Mouse (Mus musculus): ENCODE results near the gene Tox2. TPM values are rescaled to one million over a fixed set of nuclear protein-coding genes. Genes with fewer than 3 reads are reported as not detected.

Gene Tox2
- 10 to 100 TPM; 28.2 to 31.0 TPM for total RNA-seq (2021)

DNA sequence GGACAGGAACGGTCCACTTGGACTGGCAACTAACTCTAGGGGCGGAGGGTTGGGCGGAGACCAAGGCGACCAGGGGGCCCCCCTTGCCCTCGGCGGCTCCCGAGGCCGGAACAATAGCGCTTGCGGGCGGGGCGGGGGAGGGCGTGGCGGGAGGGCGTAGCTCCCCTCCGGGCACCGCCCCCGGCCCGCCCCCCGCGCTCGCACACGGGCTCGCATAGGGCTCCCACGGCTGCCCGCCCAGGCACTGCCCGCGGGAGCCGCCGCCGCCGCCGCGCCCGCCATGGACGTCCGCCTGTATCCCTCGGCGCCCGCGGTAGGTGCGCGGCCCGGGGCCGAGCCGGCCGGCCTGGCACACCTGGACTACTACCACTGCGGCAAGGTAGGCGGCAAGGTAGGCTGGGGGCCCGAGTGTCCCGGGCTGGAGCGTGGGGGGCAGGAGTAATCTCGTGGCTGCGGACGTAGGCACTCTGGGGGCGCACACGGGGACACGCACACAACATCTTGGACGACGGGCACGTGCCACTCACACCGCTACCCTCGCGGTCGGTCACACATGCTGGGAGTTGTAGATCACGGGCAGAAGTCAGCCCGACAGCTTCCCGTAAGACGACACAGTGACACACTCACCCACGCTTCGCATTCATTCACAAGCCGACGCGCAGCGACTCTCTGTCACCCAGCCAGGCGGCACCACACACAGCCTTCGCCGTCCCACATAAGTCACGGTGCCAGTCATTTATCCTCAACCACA lies at the start of gene Tox2:
Gene Tox2 (plus strand): TSS at position 242 of the 751 bp plus-strand sequence.
- peak; percentile 71 to 80 for DNase-seq (ENCODE audit: low spot score in 2 of 2)
- intact Hi-C loops (cut with DNase I), result loop anchor here (5.0 kb wide), 1 partner anchor 101 kb away; no protein-coding TSS in a partner anchor

GRCm38 (mm10) chr2:163154673-163155072 lies 48.3 kb upstream of the Tox2 start:
- no peak for DNase-seq (ENCODE audit: low spot score in 2 of 2)
- intact Hi-C loops (cut with DNase I), result loop anchor here (5.0 kb wide), 1 partner anchor 43 kb away; no protein-coding TSS in a partner anchor

GRCm38 (mm10) chr2:163158979-163159378 lies 43.9 kb upstream of the Tox2 start:
- peak; percentile 18 to 26 for DNase-seq (ENCODE audit: low spot score in 2 of 2)
- intact Hi-C loops (cut with DNase I), result loop anchor here (5.0 kb wide), 1 partner anchor 38 kb away; no protein-coding TSS in a partner anchor

- intact Hi-C loops (cut with DNase I), result no loop called here
- DNase-seq (ENCODE audit: low spot score in 2 of 2), result no peak
Measured at GRCm38 (mm10) chr2:163164461-163164990, 38.4 kb upstream of the Tox2 start.

- intact Hi-C loops (cut with DNase I), result no loop called here
- no peak for DNase-seq (ENCODE audit: low spot score in 2 of 2)
Measured at GRCm38 (mm10) chr2:163166067-163166805, 36.7 kb upstream of the Tox2 start.

- intact Hi-C loops (cut with DNase I), result no loop called here
- DNase-seq (ENCODE audit: low spot score in 2 of 2), result no peak
Measured at GRCm38 (mm10) chr2:163171891-163172290, 31.0 kb upstream of the Tox2 start.

DNA sequence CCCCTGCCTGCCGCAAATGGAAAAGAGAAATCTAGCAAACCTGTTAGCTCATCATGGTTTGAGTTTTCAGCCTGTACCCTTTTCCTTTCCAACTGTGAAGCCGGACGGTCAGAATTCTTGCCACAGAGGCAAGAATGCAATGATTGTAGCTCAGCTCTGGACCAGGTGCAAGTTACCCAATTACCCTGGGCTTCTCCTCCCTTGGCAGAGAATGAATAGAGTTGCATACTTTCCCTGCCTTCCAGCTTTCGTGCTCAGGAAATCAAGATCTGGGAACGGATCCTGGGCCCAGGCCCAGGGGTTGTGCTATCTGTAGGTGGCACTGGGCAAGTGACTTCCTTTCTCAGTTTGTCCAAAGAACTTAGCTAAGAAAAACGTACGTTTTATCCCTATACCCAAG lies 28.9 kb upstream of the Tox2 start:
- intact Hi-C loops (cut with DNase I), result no loop called here

DNA sequence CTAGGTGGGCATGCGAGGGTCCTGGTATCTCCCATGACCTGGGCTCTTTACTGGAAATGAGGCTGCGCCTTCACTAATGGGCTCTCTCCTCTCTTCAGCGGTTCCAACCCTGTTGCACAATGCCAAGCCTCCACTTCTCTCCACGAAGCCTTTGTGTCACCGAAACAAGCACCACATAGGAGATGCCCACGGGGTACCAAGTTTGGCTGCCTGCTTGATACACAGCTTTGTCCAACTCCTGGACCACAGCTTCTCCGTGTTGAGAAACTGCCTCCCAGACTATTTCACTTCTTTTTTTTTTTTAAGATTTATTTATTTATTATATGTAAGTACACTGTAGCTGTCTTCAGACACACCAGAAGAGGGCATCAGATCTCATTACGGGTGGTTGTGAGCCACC lies 27.1 kb upstream of the Tox2 start:
- intact Hi-C loops (cut with DNase I), result no loop called here
- no peak for DNase-seq (ENCODE audit: low spot score in 2 of 2)

More for the DNA sequence above, 28.9 kb upstream of the Tox2 start:
- DNase-seq (ENCODE audit: low spot score in 2 of 2), result no peak

GRCm38 (mm10) chr2:163176502-163176901 lies 26.4 kb upstream of the Tox2 start:
- DNase-seq (ENCODE audit: low spot score in 2 of 2), result no peak
- intact Hi-C loops (cut with DNase I), result no loop called here

DNA sequence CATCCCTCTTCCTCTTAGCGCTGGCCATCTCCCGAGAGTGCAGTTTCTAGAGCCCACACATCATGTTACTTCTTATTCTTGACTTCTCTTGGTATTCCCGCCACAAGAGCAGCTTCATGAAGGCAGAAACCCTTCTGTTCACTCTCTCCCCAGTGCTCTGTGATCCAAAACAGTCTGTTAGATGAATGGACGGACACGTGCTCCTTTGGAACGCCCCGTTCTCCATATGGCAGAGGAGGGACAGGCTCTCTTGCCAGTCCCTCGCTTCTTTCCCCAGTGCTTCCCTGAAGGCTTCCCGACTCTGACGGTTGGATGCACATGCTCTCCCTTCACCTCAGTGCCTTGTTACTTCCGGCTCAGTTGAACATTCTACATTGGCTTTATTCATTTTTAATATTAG lies 15.4 kb upstream of the Tox2 start:
- peak in 1 of 2 experiments; percentile 36 for DNase-seq (ENCODE audit: low spot score in 2 of 2)
- intact Hi-C loops (cut with DNase I), result no loop called here

DNA sequence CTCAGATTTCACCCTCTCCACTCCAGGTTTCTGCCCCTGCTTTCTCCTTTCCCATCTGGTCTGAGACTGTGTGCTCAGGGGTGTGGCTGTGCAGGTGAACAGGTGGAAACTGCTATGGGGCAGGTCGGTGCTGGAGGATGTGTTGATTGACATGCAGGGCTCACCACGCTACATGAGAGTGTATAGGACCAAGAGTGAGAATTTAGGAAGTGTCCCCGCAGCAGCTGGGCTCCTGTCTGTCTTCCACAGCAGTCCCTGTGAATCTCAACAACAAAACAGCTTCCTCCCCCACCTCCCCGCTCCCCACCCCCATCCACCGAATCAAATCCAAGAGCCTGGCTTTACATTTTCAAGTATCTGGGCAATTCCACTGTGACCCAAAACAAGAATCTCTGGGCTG lies 13.3 kb upstream of the Tox2 start:
- intact Hi-C loops (cut with DNase I), result no loop called here
- DNase-seq (ENCODE audit: low spot score in 2 of 2), result no peak

DNA sequence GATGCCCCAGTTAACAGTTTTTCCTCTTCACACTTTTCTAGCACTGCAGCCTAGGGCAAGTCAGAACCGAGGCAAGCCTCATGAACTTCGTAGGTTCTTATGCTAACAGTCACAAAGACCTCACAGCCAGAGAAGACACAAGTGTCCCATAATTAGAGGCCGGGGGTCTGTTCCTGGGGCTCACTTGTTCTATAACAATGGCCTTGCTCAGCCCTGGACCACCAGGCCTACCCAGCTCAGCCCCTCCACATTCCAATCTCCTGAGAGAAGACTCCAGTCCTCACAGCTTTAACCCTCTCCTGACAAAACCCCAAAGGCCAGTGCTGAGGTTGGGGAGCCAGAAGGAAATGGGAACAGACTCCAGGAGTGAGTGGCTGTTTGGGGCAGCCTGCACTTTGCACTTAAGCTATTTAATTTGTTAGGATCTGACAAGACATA lies 12.9 kb upstream of the Tox2 start:
- intact Hi-C loops (cut with DNase I), result no loop called here
- no peak for DNase-seq (ENCODE audit: low spot score in 2 of 2)

- no peak for DNase-seq (ENCODE audit: low spot score in 2 of 2)
- intact Hi-C loops (cut with DNase I), result no loop called here
Measured at GRCm38 (mm10) chr2:163192485-163192884, 10.4 kb upstream of the Tox2 start.

GRCm38 (mm10) chr2:163194015-163194414 lies 8.9 kb upstream of the Tox2 start:
- DNase-seq (ENCODE audit: low spot score in 2 of 2), result no peak
- intact Hi-C loops (cut with DNase I), result no loop called here

DNA sequence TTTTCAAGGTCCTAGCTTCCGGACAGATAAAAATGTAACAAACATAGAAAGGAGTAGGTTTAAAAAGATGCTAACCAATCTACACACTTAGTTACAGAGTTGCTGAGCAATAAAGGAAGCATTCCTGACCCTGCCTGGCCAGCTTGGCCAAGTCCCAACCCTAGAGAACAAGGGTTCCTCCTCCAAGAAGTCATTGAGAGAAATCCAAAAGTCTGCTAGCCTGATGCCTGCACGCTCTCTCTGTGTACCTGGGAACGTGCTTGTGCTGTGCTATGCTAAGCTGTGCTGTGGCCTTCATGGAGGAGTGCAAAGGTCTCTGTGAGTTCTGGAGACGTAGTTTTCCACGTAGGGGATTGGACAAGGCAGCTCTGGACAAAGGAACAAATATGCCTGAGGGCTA lies 8.4 kb upstream of the Tox2 start:
- no peak for DNase-seq (ENCODE audit: low spot score in 2 of 2)
- intact Hi-C loops (cut with DNase I), result no loop called here

DNA sequence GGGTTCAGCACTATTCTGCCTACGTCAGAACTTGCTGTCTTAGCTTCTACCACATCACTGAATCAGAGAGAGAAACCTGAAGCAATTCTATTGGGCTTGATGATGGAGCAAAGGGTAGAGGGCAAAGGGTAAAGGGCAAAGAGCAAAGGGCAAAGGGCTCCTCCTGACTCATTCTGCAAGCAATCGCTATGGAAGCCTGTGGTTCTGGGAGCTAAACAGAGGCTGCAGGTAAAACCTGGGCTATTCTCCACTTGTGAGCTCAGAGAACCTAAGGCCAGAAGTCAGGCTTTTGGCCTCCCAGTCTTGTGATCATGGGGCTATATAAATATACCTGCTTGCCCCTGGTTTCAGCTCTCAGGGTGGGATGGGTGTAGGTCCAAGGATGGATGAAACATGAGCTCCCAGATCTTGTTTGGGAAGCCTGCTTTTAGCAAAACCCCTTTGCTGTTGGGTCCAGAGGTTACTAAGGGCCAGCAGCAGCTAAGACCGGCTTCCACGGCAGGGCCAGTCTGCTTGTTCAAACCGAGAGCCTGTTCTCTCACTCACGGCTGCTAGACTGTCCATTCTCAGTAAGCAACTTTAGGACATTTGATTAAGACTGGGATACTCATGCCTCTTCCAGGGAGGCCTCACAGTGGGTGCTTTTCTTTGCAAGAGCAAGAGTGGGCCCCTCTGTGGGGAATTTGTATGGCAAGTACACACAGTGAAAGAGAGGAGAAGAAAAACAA lies 7.7 kb upstream of the Tox2 start:
- intact Hi-C loops (cut with DNase I), result loop anchor here (5.0 kb wide), 1 partner anchor 38 kb away; no protein-coding TSS in a partner anchor
- DNase-seq (ENCODE audit: low spot score in 2 of 2), result no peak

DNA sequence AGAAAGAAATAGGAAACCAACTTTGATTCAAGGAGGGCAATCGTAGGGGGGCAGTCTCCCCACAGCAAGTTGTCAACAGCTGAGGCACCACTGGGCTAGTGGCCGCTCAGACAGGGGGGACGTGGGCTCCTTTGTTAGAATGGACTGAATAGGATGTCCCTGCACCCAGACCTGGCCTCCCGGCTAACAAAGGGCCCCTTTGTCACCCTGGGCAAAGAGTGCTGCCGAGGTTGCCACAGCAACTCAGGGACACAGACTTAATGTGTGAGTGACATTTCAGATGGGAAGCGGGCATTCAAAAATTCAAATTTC lies 7.1 kb upstream of the Tox2 start:
- DNase-seq (ENCODE audit: low spot score in 2 of 2), result no peak
- intact Hi-C loops (cut with DNase I), result loop anchor here (5.0 kb wide), 1 partner anchor 38 kb away; no protein-coding TSS in a partner anchor

- DNase-seq (ENCODE audit: low spot score in 2 of 2), result no peak
- intact Hi-C loops (cut with DNase I), result loop anchor here (5.0 kb wide), 1 partner anchor 100 kb away; no protein-coding TSS in a partner anchor
Measured at GRCm38 (mm10) chr2:163201897-163202296, 1.0 kb upstream of the Tox2 start.

DNA sequence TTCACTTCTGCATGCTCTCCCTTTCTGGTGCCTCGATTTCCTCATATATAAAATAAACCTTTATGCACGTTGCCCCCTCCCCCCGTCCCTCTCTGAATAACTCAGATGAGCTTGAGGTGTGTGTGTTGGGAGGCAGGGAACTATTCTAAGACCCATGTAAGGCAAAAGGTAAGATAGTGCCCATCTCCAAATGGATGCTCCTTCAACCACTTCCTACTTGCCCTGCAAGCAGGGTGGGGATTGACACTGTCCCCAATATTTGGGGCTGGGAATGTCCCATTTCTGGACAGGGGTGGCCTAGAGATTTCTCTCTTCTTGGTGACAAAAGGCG lies 407 bp upstream of the Tox2 start:
- intact Hi-C loops (cut with DNase I), result loop anchor here (5.0 kb wide), 1 partner anchor 100 kb away; no protein-coding TSS in a partner anchor
- DNase-seq (ENCODE audit: low spot score in 2 of 2), result no peak
